Mouse (Mus musculus) heart, postnatal 36 days (tissue): ENCODE measurements at regions not wholly inside any gene's neighbourhood (a gene's known extent, or its start where the extent isn't known, plus 50 kb on each side); places are given as distances from the start of the nearest gene placed in this dataset.

Experiments used
- DNase-seq, 2 experiments: peaks; one replicate each; pipeline ENCODE4 v3.0.0; 2021 to 2022
- intact Hi-C: fragments of 180-260 bp; cut with DNase I; formaldehyde crosslinking; loops from one replicate; pipeline ENCODE4 v1.15.1; 2025

- DNase-seq, result no peak
- intact Hi-C loops, result loop anchor here (10.0 kb wide), 1 partner anchor 180 kb away; no protein-coding TSS in a partner anchor
Observed at GRCm38 (mm10) chr3:17794251-17795061, 153.8 kb upstream of the Cypt12 start.

GRCm38 (mm10) chr3:17795271-17796260 is 152.6 kb upstream of the Cypt12 start:
- no peak for DNase-seq
- intact Hi-C loops, result loop anchor here (10.0 kb wide), 1 partner anchor 181 kb away; no protein-coding TSS in a partner anchor

- intact Hi-C loops, result loop anchor here (10.0 kb wide), 1 partner anchor 182 kb away; no protein-coding TSS in a partner anchor
- no peak for DNase-seq
Observed at GRCm38 (mm10) chr3:17796766-17797165, 151.4 kb upstream of the Cypt12 start.

- DNase-seq, result peak in 1 of 2 experiments; percentile 12
- intact Hi-C loops, result loop anchor here (10.0 kb wide), 1 partner anchor 184 kb away; no protein-coding TSS in a partner anchor
Observed at GRCm38 (mm10) chr3:17798399-17798798, 149.8 kb upstream of the Cypt12 start.

- no peak for DNase-seq
- intact Hi-C loops, result loop anchor here (10.0 kb wide), 1 partner anchor 184 kb away; no protein-coding TSS in a partner anchor
Observed at GRCm38 (mm10) chr3:17799120-17799519, 149.1 kb upstream of the Cypt12 start.

GRCm38 (mm10) chr3:17800810-17801209 is 147.4 kb upstream of the Cypt12 start:
- intact Hi-C loops, result no loop called here

GRCm38 (mm10) chr3:17801479-17801878 is 146.7 kb upstream of the Cypt12 start:
- intact Hi-C loops, result no loop called here
- DNase-seq, result no peak

More at GRCm38 (mm10) chr3:17800810-17801209, 147.4 kb upstream of the Cypt12 start:
- DNase-seq, result no peak

- no peak for DNase-seq
- intact Hi-C loops, result no loop called here
Observed at GRCm38 (mm10) chr3:17805185-17805584, 143.0 kb upstream of the Cypt12 start.

- intact Hi-C loops, result no loop called here
- no peak for DNase-seq
Observed at GRCm38 (mm10) chr3:17811290-17811689, 136.9 kb upstream of the Cypt12 start.

GRCm38 (mm10) chr3:17824201-17824600 is 124.0 kb upstream of the Cypt12 start:
- DNase-seq, result no peak
- intact Hi-C loops, result loop anchor here (1.0 to 10.0 kb wide), 4 partner anchors 1007 to 1799 kb away; no protein-coding TSS in a partner anchor

- intact Hi-C loops, result loop anchor here (1.0 to 10.0 kb wide), 4 partner anchors 1008 to 1800 kb away; no protein-coding TSS in a partner anchor
Observed at GRCm38 (mm10) chr3:17824662-17825061, 123.5 kb upstream of the Cypt12 start.

GRCm38 (mm10) chr3:17825254-17825890 is 122.8 kb upstream of the Cypt12 start:
- intact Hi-C loops, result loop anchor here (2.0 to 10.0 kb wide), 3 partner anchors 1009 to 1801 kb away; no protein-coding TSS in a partner anchor
- no peak for DNase-seq

More at GRCm38 (mm10) chr3:17824662-17825061, 123.5 kb upstream of the Cypt12 start:
- DNase-seq, result no peak

- intact Hi-C loops, result loop anchor here (10.0 kb wide), 1 partner anchor 1230 kb away; no protein-coding TSS in a partner anchor
- peak; percentile 15 to 38 for DNase-seq
Observed at GRCm38 (mm10) chr3:17834706-17835105, 113.5 kb upstream of the Cypt12 start.

GRCm38 (mm10) chr3:17847609-17848008 is 100.6 kb upstream of the Cypt12 start:
- no peak for DNase-seq

GRCm38 (mm10) chr3:17848181-17848580 is 100.0 kb upstream of the Cypt12 start:
- no peak for DNase-seq
- intact Hi-C loops, result no loop called here

More at GRCm38 (mm10) chr3:17847609-17848008, 100.6 kb upstream of the Cypt12 start:
- intact Hi-C loops, result no loop called here

GRCm38 (mm10) chr3:17862367-17862766 is 85.8 kb upstream of the Cypt12 start:
- DNase-seq, result no peak
- intact Hi-C loops, result no loop called here

- intact Hi-C loops, result no loop called here
- DNase-seq, result no peak
Observed at GRCm38 (mm10) chr3:17865112-17865511, 83.1 kb upstream of the Cypt12 start.

GRCm38 (mm10) chr3:17870895-17871482 is 77.2 kb upstream of the Cypt12 start:
- DNase-seq, result no peak
- intact Hi-C loops, result no loop called here

GRCm38 (mm10) chr3:17895869-17896268 is 52.3 kb upstream of the Cypt12 start:
- intact Hi-C loops, result no loop called here
- DNase-seq, result no peak

- DNase-seq, result no peak
- intact Hi-C loops, result no loop called here
Observed at GRCm38 (mm10) chr3:17896756-17897155, 51.5 kb upstream of the Cypt12 start.
